Mouse (Mus musculus) heart, postnatal 25 days (tissue): ENCODE results near the gene Acot11. TPM values are rescaled to one million over a fixed set of nuclear protein-coding genes. Genes with fewer than 3 reads are reported as not detected.
"Not testable (repeated sequence)": the region's sequence is repeated elsewhere in the genome, so short reads cannot be mapped to it uniquely, and the experiment has no call there.

Experiments
- DNase-seq: peaks from one replicate; pipeline ENCODE4 v3.0.0; 2022; ENCODE audit warnings: low spot score
- intact Hi-C: fragments of 180-260 bp; cut with DNase I; formaldehyde crosslinking; loops from one replicate; pipeline ENCODE4 v1.15.1; 2025
- total RNA-seq, 2 experiments: library from RNA; stranded (reverse); gene quantifications; 2 replicates each; pipeline ENCODE4 v1.2.3; 2021

Gene Acot11
- total RNA-seq, 2 experiments from 2014 or later = 28.6 to 37.1 TPM

DNA sequence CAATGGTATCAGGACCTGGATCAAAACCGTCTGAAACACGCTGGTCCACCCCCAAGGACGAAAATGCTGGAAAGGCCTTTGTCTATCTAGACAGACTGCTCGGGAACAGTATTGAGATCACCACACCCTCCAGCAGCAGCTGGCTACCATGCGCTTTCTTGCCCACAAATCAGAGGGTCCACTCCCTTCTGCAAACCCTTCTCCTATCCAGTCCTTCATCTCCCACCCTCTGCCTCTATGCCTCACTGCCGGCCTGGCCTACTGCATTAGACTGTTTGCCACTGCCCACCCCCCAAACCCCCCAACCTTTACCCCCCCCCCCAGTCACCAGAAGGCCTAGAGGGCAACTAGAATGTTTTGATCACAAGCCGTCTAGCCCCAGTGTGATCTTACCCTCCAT lies 19.5 kb downstream of the Acot11 start:
- DNase-seq = no peak
- intact Hi-C loops = no loop called here

- DNase-seq = no peak
- intact Hi-C loops = no loop called here
Measured at GRCm38 (mm10) chr4:106784806-106785205, 20.0 kb downstream of the Acot11 start.

- DNase-seq = no peak
- intact Hi-C loops = no loop called here
Measured at GRCm38 (mm10) chr4:106783137-106783536, 21.7 kb downstream of the Acot11 start.

- DNase-seq = no peak
- intact Hi-C loops = no loop called here
Measured at GRCm38 (mm10) chr4:106780045-106780444, 24.8 kb downstream of the Acot11 start.

DNA sequence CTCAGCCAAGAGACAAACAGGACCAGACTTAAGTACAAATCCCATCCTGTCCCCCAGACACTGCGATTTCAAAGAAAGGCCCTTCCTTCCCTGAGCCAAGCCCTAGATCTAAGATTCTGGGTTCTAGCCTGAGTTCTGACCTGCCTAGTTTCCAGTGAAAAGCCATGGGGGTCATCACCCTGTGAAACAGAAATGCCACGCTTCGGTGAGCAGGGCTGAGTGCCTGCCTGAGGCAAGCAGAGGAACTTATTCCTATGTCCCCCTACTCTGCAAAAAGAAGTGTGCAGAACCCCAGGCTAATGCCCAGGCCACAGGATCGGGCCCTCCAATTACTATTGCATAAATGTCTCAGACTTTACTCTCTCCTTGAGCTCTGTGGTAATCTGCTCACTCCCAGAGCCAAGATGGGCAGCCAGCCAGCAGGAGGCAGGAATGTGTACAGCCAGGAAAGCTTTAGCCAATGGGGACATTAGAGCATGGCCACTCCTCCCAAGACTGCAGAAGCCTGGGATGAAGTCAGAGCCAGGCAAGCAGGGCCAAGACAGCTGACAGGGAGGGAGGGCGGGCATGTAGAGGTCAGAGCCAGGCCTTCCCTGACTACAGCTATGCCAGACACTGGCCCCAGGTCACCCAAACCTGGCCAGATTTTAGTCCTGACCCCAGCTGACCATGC lies 26.5 kb downstream of the Acot11 start:
- intact Hi-C loops = no loop called here
- DNase-seq = peak; percentile 92

DNA sequence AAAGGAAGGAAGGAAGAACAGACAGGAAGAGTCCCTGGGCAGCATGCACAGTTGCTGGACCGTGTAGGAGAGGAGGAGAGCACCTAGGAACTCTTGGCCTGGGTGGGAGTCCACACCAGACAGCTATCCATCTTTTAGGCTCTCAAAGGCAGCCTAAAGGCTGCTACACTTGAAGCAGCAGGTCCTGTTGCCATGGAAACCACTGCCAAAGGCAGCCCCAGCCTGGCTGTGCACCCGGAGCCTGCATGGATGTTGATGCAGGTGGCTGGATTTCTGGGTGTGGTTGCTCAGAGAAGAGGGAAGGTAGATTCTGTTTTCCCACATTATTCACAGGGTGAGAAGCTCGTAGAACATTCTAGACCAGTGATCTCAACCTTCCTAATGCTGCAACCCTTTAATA lies 27.8 kb downstream of the Acot11 start:
- DNase-seq = no peak
- intact Hi-C loops = no loop called here

GRCm38 (mm10) chr4:106775767-106776166 lies 29.0 kb downstream of the Acot11 start:
- intact Hi-C loops, DNase-seq: not testable (repeated sequence)

- intact Hi-C loops = no loop called here
- no peak for DNase-seq
Measured at GRCm38 (mm10) chr4:106772558-106772957, 32.2 kb downstream of the Acot11 start.

GRCm38 (mm10) chr4:106769306-106769705 lies 35.5 kb downstream of the Acot11 start:
- DNase-seq = no peak
- intact Hi-C loops = no loop called here

DNA sequence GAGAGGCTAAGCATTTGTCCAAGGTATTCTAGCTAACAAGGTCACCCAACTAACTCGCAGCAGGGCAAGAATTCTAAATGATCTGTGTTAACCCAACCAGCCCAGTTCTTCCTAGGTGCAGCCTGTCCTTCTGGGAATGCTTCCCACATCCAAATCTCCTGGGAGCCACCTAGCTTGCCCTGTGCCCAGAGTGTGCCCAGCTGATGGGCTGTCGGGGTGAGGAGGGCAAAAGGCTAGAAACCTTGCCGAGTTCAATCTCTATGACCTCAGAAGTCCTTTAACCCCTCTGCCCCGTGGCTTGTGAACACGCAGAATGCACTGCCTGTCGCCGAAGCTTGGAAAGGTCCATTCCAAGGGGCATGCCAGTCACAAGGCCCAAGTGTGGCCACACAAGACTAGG lies 40.6 kb downstream of the Acot11 start:
- no peak for DNase-seq
- intact Hi-C loops = no loop called here

DNA sequence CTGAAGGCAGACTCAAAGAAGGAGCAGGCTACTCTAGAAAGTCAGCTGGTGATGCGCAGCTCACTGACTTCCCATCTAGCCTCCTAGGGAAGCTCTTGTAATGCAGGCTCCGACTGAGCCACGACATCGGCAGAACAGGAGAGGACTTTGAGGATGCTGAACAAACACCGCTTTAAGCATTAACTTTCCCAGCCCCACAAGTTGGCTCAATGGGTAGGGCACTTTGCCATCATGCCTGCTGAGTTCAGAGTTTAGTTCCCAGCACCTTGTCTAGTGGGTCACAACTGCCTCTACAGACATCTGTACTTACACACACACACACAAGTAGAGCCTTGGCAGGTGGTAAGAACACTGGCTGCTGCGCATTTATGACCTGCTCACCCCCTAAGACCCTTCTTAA lies 53.1 kb downstream of the Acot11 start:
- no peak for DNase-seq
- intact Hi-C loops = no loop called here

DNA sequence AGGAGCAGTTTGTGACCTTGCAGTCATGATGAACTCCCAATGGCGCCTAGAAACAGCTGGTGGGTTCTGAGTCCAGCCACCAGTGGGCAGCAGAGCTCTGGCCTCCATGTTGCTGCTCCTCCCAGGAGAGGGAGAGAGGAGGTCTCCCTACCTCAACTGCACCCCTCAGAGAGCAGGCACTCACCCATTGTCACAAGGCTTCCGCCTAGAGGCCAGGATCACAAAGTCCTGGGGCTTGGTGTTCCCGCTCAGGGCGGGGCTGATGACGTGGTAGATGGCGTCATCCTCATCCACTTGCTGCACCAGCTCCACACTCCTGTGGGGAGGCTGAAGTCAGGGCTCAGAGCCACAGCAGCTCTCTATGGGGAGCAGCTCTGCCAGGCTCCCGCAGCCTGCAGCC lies 55.1 kb downstream of the Acot11 start:
- DNase-seq = peak; percentile 46
- intact Hi-C loops = loop anchor here (2.0 kb wide), 1 partner anchor 415 kb away; no protein-coding TSS in a partner anchor

DNA sequence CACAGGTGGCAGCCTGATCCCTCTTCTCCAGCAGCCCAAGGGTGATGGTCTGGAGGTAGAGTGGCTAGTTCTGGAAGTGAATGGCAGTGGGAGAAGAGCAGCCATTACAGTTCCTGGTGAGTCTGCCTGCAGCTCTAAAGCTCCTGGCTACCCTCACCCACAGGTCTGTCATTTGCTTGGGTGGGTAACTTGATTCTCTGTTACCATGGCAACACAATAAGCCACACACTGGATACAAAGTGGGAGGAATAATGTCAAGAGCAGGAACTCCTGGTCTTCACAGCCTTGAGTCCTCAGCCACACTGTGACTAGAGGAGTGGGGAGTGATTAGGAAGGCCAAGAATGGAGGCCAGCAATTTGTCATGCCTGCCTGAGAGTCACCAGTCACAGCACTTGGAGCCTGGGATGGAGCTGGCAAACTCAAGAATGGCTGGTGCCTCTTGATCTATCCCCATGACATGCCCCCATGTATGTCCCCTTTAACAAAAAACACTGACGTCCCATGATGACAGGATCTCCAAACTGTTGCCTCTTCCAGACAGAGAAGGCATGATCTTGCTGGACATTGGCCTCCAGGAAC lies 57.7 kb downstream of the Acot11 start:
- intact Hi-C loops = no loop called here
- DNase-seq = no peak

DNA sequence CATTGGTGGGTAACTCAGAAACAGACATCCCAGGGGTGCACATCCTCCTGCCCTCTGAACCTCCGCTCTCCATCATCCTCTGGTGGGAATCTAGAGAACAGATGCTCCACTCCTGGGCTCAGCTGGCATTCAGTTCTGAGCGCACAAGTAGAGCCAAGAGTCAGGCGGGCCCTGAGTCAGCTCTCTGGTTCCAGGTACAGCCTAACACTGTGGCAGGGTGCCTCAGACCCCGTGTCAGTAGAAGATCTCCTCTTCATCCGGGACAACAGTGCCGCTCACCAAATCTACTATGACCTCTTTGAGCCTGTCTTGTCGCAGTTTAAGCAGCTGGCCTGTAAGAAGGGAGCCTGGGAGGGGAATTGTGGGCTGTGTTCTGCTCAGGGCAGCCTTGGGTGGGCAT lies 58.9 kb downstream of the Acot11 start:
- intact Hi-C loops = no loop called here
- no peak for DNase-seq

GRCm38 (mm10) chr4:106737904-106738303 lies 66.9 kb downstream of the Acot11 start:
- intact Hi-C loops = no loop called here
- DNase-seq = no peak

DNA sequence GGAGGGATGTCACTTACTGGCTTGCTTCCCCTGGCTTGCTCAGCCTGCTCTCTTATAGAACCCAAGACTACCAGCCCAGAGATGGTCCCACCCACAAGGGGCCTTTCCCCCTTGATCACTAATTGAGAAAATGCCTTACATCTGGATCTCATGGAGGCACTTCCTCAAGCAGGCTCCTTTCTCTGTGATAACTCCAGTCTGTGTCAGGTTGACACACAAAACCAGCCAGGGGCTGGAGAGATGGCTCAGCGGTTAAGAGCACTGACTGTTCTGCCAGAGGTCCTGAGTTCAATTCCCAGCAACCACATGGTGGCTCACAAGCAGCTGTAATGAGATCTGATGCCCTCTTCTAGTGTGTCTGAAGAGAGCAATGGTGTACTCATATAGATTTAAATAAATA lies 67.9 kb downstream of the Acot11 start:
- DNase-seq, intact Hi-C loops: not testable (repeated sequence)

DNA sequence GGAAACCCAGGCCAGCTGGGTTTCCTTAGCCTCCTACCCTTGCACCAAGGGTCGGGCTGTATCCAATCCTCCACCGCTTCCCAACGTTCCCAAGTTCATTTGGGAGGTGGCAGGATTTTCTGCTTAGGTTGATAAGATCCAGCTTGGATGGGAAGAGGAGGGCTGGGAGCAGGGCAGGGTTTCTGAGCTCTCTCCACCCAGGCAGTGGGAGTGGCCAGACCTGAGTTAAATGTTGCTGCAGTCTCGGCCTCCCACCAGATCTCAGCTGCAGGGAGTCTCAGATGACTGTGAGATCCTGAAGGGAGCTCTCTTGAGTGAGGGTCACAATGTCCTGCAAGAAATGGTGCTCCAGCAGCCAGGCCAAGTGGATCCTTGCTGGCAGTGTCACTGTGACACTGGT lies 71.2 kb downstream of the Acot11 start, which contains the start of gene Fam151a:
Gene Fam151a (plus strand): TSS at position 254 of the 400 bp plus-strand sequence.
- intact Hi-C loops = no loop called here
- DNase-seq = no peak

- DNase-seq = no peak
- intact Hi-C loops = no loop called here
Measured at GRCm38 (mm10) chr4:106730814-106731213, 74.0 kb downstream of the Acot11 start, which contains the start of gene Mroh7. Mroh7 (minus strand) TSS chr4:106730925.

- intact Hi-C loops = no loop called here
- no peak for DNase-seq
Measured at GRCm38 (mm10) chr4:106720631-106721030, 84.2 kb downstream of the Acot11 start.

DNA sequence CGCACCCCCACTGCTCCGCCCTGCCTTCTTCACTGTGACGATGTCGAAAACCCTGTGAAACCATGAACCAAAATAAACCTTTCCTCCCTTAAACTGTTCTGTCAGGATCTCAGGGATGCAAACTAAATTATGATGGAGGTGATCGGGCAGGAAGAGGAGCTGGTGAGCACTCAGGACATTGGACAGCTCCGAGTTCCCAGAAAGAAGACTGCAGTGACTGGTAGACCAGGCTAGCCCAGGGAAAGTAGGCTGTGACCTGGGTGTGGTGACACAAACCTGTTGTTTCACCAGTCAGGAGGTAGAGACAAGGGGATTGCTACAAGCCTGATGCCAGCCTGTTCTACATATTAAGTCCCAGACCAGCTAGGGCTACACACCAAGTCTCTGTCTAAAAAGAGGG lies 91.2 kb downstream of the Acot11 start:
- intact Hi-C loops = no loop called here
- DNase-seq = no peak

- DNase-seq = peak; percentile 25
- intact Hi-C loops = loop anchor here (1.0 to 10.0 kb wide), 3 partner anchors 77 to 234 kb away; no protein-coding TSS in a partner anchor
Measured at GRCm38 (mm10) chr4:106708408-106708807, 96.4 kb downstream of the Acot11 start.

- intact Hi-C loops = loop anchor here (1.0 to 10.0 kb wide), 3 partner anchors 77 to 233 kb away; no protein-coding TSS in a partner anchor
- DNase-seq = no peak
Measured at GRCm38 (mm10) chr4:106707957-106708356, 96.8 kb downstream of the Acot11 start.
